Mouse (Mus musculus) kidney, postnatal 36 days (tissue): ENCODE measurements around the gene Furin.
"Not testable (repeated sequence)": the region's sequence is repeated elsewhere in the genome, so short reads cannot be mapped to it uniquely, and the experiment has no call there.

Source experiments
- DNase-seq, 2 experiments: peaks; one replicate each; pipeline ENCODE4 v3.0.0; 2021 to 2022; ENCODE audit warnings: mixed read lengths in 2 of 2

Furin gene

DNA sequence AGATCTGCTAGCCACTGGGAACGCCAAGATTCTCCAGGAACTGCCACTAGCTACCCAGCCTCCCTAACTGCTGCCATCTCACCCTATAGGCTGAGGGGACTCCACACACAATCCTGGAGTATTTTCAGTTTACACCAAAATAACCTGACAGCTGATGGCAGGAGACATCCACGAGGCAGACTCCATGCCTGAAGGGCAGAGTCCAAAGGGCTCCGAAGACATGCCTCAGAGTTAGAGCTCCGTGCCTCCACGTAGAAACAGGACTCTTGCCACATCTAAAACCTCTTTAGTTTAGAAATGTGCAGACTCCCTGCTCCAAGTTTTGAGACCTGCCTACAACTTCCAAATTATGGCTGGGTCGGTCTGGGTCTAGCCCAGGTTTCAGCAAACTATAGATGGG lies 4.7 kb downstream of the Furin start:
- DNase-seq: peak; percentile 74 to 84

DNA sequence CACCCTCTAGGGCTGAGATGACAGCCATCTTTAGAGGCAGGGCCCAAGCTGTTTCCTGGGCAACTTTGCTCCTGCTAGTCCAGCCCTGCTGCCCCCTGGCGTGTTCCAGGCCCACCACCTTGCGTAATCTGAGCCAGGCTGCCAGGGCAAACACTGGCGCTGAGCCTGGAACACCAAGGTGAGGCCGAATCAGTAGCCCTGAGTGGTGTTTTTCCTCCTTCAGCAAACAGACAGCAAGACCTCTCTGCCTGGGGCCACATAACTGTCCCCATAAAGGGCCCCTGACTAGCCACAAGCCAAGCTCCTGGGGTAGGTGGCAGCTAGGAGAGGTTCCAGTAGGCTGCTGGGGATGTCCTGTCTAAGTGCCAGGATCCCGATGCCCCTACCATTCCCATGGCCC lies 5.1 kb downstream of the Furin start:
- DNase-seq: peak; percentile 90 to 93

DNA sequence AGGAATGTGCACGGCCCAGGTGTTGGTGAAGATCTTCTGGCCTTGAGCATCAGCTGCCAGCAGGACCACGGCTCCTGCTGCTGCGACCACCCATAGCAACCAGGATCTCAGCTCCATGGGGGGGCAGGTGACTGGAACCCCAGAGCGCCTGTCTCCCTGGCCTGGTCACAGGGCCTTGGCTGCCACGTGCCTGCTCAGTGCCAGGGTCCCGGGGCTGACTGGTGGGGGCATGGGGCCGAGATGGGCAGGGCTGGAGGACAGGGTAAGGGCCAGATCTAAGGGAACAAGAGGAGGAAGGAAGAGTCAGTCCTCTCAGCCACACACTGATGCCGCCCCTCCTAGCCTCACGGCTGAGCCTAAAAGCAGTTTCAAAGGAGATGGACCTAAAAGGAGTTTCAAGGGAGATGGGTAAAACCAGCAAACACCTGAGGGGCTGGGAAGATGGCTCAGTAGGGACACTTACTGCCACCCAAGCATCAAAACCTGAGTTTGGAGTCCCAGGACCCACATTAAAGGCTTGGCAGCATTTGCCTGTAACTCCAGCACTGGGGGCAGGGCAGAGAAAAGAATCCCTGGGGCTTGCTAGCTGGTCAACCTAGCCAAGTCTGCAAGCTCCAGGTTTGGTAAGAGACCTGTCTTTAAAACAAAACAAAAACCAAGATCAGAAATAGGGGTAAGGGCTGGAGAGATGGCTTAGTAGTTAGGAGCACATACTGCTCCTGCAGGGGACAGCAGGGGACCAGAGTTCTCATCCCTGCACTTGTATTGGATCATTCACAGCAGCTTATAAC lies 6.4 kb downstream of the Furin start:
- no peak for DNase-seq

DNA sequence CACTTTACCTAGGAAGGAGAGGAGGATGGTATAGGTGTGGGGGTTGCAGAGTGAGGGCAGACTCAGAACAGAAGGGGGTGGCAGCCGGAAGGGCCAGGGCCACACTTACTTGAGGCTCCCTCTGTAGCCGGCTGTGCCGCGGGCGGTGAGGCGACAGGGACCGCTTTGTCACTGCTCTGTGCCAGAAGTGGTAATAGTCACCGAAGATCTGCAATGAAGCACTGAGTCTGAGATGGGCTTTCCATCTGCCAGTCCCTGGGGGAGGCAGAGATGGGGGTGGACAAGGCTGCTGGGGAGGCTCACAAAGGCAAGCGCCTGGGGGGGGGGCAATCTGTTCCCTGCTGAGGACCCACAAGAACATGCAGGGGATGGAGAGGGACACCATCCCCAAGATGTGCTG lies 7.2 kb downstream of the Furin start:
- no peak for DNase-seq

DNA sequence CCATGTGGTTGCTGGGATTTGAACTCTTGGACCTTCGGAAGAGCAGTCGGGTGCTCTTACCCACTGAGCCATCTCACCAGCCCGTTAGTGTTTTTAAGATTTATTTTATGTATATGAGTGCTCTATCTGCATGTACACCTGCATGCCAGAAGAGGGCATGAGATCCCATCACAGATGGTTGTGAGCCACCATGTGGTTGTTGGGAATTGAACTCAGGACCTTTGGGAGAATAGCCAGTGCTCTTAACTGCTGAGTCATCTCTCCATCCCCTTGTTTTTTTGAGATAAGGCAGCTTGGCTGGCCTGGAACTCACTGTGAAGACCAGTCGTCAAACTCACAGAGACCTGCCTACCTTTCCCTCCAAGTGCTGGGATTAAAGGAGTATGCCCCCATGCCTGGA lies 8.8 kb downstream of the Furin start:
- not testable (repeated sequence) for DNase-seq

DNA sequence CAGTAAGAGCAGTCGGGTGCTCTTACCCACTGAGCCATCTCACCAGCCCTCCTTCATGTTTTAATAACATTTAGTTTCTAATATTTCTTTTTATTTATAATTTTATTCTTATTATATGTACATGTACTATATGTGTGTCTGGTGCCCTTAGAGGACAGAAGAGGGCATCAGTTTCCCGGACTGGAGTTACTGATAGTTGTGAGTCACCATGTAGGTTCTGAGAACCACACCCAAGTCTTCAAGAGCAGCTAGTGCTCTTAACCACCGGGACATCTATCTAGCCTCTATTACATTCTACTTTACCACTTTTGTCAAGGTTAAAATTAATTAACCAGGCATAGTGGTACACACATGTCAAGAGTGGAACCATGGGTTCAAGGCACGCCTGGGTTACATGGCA lies 10.6 kb downstream of the Furin start:
- no peak for DNase-seq

DNA sequence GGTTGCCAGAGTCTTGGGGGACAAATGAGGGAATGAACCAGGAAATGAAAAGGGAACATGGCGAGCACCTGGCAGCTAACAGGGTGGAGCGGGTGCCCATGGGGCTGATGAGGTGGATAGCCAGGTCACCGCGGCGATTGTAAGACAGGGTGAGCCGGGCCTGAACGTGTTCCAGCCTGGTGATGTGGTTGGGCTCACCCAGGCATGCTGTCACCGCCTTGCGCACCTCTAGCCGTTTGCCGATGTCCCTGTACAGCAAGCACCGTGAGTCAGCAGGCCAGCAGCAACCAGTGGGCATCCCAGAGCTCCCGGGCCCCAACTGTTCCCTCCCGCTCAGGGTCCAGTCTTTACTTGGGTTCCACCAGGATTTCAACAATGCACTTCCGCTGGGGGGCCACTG lies 13.1 kb downstream of the Furin start:
- no peak for DNase-seq

DNA sequence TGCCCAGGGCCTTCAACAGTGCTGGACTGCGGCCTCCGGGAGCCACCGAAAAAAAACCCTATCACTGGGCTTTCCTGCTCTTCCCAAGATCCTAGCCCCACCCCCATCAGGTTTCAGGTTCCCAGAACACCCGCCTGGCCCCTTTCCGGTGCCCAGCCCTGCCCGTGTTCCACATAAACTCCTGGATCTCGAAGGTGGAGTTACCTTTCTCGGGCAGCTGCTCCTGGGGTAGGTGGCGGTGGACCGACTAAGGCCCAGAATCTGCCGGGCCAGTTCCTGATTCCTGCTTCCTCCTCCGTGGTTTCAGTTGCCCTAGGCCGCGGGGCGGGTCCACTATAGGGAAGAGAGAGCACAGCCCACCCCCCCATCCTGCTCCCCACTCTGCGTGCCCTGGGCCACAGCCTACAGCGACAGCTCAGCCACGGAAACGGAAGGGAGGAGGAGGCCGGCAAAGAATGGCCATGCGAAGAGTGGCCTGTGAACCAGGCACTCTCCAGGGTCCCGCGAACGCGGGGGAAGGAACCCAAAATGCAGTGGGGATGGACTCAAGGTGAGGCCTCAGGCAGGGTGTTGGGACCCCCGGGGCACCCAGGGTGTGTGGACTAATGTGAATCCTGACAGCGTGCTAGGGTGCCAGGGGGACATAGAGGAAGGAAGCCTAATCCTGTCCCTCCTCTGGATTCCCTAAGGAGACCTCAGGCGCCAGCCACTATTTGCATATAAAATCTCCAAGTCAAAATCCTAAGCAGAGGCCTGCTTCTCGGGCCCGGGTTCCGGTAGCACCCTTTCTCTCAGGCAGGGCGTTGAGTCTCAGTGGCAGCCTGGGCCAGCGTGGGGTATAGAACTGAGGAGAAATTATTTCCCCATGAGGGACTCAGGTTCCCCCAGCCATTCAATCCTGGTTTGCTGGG lies 17.3 kb downstream of the Furin start, which contains the start of gene Fes:
Fes (minus strand) TSS at position 314 of the 911 bp plus-strand sequence.
- peak; percentile 80 to 81 for DNase-seq

DNA sequence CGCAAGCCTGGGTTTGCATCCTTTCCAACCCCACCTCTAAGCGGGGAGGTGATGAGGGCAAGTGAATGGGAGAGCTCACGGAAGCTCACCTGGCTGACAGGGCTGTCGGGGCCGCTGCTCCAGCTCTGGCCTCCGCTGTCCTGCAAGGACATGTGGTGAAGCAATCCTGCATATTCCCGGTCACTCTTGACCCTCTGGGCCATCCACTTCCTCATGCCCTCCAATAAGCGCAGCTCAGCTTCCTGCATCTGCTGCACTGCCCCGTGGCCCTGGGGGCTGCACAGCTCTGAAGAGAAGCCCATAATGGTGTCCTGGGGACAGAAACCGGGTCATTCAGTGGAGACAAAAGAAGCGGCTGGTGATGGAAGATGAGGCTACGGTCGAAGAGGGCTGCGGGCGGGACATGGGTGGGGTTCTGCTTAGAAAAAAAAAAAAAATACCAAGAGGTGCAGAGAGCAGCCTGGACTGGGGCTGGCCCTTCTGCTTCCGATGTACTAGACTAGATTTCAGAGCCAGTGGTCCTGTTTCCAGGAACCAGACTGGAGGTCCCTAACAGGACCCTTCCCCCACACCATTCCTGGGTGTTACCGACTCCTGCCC lies 18.1 kb downstream of the Furin start:
- DNase-seq: peak in 1 of 2 experiments; percentile 44

DNA sequence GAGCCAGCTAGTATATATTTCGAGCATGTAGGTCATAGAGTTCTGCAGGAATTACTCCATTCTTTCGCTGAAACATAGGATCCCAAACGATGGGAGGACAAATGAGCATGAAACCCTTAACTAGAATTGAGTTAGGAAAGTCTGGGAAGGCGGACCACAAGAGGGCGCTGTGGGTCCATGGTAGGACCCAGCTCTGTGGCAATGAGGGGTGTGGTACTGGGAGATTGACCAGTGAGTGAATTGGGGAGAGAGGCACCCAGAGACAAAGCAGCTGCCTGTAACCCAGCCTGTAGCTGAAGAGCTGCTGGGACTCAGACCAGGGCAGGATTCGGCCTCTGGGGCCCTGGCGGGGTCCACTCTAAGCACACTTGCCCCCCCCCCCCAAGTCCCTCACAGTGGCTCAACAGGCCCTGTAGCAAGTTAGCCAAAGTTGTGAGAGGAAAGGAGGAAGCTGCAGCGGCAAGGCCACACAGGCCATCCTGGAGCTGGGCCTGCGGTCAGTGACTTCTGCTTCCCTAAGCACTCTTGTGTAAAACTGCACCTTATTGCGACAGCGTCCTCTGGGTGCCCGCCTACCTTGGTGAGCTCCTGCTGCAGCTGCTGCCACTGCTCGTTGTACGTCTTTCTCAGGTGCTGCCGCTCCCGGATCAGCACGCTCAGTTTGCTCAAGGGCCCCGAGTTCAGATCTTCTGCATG lies 18.9 kb downstream of the Furin start:
- DNase-seq: peak; percentile 90 to 97

DNA sequence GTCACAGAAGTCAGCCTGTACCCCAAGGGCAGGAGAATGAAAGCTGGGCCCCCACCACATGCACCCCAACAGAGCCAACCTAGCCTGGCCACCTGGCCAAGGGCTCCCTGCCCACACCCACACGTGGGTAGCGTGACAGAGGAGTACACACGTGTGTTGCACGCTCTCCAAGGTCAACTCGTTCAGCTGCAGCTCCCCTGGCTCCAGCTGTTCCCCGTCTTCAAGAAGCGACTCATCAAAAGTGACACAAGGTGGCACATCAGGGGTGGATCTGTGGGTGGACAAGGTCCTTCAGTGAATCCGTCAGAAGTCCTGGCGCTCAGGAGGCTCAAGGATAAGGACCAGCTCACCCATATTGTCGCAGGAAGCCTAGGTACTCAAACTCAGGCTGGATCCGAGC lies 22.3 kb downstream of the Furin start:
- DNase-seq: no peak

DNA sequence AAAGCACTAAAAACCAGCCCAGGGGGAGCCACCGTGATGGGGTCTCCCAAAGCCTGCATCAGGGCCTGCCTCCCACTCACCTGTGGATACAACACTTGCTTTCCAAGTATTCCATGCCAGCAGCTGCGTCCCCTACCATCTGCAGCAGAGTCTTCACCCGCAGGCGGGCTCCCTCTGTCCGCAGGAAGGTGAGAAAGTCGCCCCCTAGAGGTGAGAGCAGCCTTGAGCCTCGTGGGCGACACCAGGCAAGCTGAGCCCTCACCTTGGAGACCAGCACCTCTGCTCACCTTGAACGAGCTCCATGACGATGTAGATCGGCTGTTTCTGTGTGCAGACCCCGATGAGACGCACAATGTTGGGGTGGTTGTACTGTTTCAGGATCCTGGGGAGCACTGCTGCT lies 25.7 kb downstream of the Furin start:
- peak; percentile 27 to 73 for DNase-seq

DNA sequence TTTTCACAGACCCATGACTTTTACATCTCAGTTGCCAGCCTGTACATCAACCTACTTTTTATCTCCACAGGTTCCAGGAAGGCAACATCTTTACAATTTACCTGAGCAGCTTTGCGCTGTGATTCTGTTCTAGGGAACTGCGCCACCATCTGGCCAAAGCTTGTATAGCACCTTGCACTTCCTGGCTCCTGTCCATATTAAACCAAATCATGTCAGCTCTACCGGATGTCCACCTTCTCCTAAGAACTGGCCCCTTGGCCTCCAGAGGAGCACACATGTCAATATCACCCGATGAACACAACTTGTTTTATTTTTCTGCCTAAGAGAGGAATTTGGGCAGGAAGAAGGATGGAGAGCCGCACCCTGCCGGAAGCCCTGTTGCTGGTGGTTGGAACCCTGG lies 27.8 kb downstream of the Furin start:
- DNase-seq: peak; percentile 69 to 83

DNA sequence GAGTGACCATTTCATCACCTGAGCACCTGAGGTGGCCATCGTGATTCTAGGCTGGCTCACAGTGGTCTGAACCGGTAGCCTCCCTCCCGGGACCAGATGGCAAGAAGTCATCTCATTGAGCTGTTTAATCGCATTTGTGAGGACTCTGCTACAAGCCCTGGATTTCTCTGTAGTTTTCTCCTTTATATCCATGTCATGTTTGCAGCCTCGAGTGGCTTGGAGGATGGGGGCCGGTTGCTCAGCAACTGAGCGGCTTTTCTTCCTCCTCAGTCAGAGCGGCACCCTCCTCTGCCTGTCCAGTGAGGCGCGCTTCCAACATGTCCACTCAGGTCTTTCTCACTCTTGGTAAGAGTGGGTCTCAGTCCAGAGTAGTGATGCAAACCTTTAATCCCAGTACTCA lies 29.0 kb downstream of the Furin start:
- no peak for DNase-seq

DNA sequence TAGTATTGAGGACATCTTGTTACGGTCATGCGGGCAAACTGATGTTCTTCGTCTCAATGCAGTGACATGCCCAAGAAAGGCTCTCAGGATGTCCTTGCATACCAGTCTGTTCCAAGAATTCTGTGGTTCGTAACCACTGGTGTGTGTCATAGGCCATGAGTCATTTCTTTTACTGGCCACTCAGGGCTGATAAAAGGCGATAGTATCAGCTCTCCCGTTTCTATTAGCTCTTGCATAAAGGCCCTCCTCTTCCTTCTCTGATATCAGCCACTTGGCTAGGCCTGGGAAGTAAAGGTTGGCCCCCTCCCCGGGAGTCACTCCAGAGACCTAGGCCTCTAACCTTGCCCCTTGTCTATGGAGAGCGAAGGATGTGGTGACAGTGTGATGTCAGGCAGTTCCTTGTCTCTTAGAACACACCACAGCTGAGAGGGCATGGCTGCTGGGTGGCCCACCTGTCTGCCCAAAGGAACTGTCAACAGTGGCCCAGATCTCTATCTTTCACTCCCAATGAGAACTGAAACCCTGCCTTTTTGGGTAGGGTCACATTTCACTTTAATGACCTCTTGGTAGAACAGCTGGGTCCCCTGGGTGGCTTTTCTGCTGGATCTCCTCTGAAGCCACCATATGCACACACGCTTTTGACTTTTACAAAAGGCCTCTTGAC lies 29.7 kb downstream of the Furin start:
- no peak for DNase-seq

DNA sequence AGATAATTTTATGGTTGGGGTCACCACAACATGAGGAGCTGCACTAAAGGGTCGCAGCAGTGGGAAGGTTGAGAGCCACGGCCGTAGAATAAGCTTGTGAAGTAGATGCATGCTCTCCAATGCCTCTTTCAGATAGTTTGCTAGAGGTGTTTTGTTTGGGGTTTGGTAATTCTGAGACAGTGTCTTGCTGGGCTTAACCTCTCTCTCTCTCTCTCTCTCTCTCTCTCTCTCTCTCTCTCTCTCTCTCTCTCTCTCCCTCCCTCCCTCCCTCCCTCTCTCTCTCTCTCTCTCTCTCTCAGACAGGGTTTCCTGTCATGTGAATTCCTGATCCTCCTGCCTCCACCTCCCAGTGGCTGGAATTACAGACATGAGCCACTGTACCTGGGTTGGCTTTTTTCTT lies 30.5 kb downstream of the Furin start:
- no peak for DNase-seq

DNA sequence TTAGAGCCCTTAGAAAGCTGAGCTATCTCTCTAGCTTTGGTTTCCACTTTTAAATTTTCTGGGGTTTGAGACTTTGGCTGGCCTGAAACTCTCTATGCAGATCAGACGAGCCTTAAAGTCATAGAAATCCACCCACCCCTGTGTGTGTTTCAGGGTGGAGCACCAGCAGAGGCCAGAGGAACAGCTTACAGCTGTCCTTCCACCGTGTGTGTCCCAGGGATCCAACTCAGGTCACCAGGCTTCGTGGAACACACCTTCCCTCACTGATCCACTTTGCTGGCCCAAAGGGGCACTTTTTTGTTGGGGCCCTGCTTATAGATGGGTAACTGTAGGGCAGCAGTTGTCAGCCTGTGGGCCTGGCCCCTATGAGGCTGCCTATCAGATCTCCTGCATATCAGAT lies 31.0 kb downstream of the Furin start:
- no peak for DNase-seq

DNA sequence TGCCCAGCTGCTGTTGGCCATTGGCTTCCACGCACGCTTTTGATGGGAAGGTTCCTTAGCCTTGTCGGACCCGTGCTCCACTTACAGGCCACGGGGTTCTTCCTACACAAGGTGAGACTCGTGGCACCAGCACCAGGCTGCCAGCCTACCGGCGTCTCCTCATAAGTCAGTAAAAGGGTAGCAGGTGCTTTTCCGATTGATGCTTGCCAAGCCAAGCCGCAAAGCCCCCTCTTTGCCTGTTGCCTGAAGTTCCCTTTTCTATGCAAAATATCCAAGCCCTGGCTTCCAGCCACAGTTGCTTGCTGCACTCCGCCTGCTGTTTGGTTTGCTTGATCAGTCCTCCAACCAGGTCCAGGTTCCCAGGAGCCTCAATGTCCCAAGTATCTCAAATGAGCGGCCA lies 31.4 kb downstream of the Furin start:
- DNase-seq: no peak

DNA sequence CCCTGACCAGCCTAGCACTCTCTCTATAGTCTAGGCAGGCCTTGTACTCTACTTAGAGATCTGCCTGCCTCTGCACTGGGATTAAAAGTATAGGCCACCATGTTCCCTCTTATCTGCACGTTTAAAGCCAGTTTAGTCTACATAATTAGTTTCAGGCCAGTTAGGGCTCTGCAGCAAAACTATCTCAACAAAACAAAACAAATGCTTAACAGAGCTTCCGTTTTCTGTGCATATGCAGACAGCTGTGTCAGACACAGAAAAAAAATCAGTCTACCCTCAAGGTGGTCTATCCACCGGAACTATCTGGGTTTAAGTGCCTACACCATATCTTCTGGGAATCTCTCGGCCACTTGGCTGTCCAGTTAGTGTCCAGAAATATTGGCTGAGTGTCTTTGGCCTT lies 31.9 kb downstream of the Furin start:
- no peak for DNase-seq

DNA sequence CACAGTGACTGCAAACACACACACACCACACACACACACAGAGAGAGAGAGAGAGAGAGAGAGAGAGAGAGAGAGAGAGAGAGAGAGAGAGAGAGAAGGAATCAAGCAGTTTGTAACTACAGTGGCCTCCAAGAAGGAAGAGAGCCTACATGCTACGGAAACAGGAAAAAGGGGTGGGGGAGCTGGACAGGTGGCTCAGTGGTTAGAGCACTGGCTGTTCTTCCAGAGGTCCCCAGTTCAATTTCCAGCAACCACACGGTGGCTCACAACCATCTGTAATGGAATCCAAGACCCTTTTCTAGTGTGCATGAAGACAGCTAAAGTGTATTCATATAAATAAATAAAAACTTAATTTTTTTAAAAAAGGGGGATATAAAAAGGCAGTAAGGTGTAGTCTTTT lies 32.6 kb downstream of the Furin start:
- DNase-seq: no peak

DNA sequence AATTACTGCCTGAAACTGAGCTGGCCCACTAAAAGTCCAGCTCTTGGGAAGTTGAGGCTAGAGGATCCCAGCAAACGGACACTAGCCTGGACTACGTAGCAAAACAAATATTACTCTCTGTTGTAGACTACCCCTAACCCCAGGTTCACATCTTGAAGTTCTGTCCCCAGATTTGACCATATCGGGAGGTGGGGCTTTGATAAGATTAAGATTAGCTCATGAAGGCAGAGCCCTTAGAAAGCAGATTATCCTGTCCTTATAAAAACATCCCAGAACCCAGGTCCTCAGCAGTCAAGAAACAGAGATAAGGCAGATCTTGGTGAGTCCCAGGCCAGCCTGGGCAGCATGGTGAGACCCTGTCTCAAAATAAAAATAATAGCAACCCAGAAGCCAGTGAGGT lies 33.1 kb downstream of the Furin start:
- DNase-seq: no peak

DNA sequence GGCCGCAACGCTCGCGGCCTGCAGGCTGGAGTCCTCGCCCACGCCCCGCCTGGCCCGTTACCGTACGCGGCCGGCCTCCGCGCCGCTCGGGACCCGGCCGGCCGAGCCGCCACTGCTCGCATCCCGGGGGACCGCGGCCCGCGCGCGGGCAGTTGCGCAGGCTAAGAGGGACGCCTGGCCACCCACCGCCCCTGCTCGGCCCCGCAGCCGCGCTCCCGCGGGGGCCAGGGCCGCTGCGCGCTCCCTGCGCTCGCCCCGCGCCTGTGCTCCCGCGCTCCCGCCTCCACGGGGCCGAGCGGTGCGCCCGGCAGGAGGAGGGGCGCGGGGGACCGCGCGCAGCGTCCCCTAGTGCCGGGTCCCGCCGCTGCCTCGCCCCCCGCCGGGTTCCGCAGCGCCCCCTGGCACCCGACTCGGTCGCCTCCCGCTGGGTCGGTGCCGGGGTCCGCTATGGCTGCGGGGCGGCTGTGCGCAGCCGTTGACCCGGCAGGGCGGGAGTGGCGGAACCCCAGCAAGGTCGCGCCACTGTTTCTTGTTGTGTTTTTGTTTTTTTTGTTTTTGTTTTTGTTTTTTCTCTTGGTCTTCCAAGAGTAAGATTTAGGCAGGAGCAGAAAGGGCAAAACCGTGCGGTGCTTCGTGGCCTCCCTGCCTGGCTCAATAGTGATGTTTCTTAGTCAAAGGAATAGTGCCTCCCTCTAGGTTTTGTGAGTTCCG lies 34.0 kb downstream of the Furin start, which contains the start of gene Man2a2:
Man2a2 (minus strand) TSS at position 335 of the 711 bp plus-strand sequence.
- peak; percentile 67 to 90 for DNase-seq
